Mouse (Mus musculus): ENCODE results near the gene Svopl. TPM values are rescaled to one million over a fixed set of nuclear protein-coding genes. Genes with fewer than 3 reads are reported as not detected.

Gene Svopl
- total RNA-seq (2023; ENCODE audit: inconsistent age) = 0.72 TPM in 1 of 4 replicates, not detected in the others

DNA sequence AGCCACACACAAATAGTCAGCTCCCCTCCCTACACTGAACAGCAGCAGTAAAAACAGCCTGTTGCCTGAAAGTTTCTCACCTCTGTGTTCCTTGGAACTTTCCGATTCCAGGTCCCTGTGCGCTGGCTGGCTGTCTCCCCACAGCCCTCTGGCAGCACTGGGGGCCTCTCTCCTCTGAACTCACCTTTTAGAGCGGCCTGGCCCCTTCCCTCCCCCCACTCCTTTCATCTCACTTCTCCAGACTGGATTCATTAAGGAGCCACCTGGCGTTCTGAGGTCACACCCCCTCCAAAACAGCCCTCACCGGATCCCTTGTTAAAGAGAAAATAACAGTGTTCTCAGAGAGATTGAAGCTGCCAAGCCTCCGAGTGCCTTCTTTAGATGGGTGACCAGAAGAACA lies at the start of gene Svopl:
Gene Svopl, minus strand, starts transcription at position 159 of the 400 bp plus-strand sequence.

Other genes with a start within 250 kb of the Svopl start
- 80.8 to 92.3 TPM (median 83.6 TPM) in 4 replicates for gene Trim24, start 176.2 kb downstream of the Svopl start, total RNA-seq (2023; ENCODE audit: inconsistent age)
- gene Tmem213, start 62.3 kb upstream of the Svopl start, total RNA-seq (2023; ENCODE audit: inconsistent age) = not detected in 4 replicates
- 0.77 to 2.1 TPM (median 1.3 TPM) in 4 replicates for gene Atp6v0a4, start 77.6 kb upstream of the Svopl start, total RNA-seq (2023; ENCODE audit: inconsistent age)
- gene D630045J12Rik, start 207.0 kb upstream of the Svopl start, total RNA-seq (2023; ENCODE audit: inconsistent age) = 0.06 to 0.24 TPM (median 0.14 TPM) in 4 replicates